Mouse (Mus musculus): ENCODE measurements around the gene Gm8300. TPM values are rescaled to one million over a fixed set of nuclear protein-coding genes. Genes with fewer than 3 reads are reported as not detected.

Gene Gm8300
- total RNA-seq, 2 experiments from 2014 or later, result not detected

Other genes starting within 250 kb of the Gm8300 start
- gene Vipas39, start 248.1 kb upstream of the Gm8300 start, total RNA-seq (2021), result 10 to 100 TPM; 52.8 to 55.8 TPM
- gene Ahsa1, start 247.8 kb upstream of the Gm8300 start, total RNA-seq (2021), result 100 to 1,000 TPM; 172 to 177 TPM
- gene Ism2, start 214.6 kb upstream of the Gm8300 start, total RNA-seq (2021), result under 1 TPM; 0.19 to 0.27 TPM
- gene Sptlc2, start 126.0 kb upstream of the Gm8300 start, total RNA-seq (2021), result 10 to 100 TPM; 32.4 to 33.0 TPM
- 10 to 100 TPM; 85.9 to 91.9 TPM for gene Slirp, start 70.4 kb upstream of the Gm8300 start, total RNA-seq (2021)
- 10 to 100 TPM; 19.0 to 19.6 TPM for gene Alkbh1, start 70.3 kb upstream of the Gm8300 start, total RNA-seq (2021)
- gene Snw1, start 42.0 kb upstream of the Gm8300 start, total RNA-seq (2021), result 10 to 100 TPM; 63.2 to 73.1 TPM
- not detected for gene Gm5788, start 19.6 kb upstream of the Gm8300 start, total RNA-seq (2021)
- gene Oog1, start 88.4 kb downstream of the Gm8300 start, total RNA-seq (2021), result not detected
- gene Gm4027, start 104.6 kb downstream of the Gm8300 start, total RNA-seq (2021), result not detected
- not detected for gene Gm16381, start 130.3 kb downstream of the Gm8300 start, total RNA-seq (2021)

Measured in left cerebral cortex, adult 2 months (tissue).